Mouse (Mus musculus): ENCODE measurements around the gene Psap.

- TF ChIP-seq CTCF (IDR thresholded peaks at IDR 0.05; ENCODE audit: insufficient read depth, low read depth, low read length) = no peak
- no peak for TF ChIP-seq POLR2A (IDR thresholded peaks at IDR 0.05; ENCODE audit: insufficient read depth, low read depth, low read length)
Observed at GRCm38 (mm10) chr10:60269141-60270064, 8.0 kb upstream of the Psap start.
